Mouse (Mus musculus) layer of hippocampus, postnatal 25 days (tissue): ENCODE data around the gene Allc. TPM values are rescaled to one million over a fixed set of nuclear protein-coding genes. Genes with fewer than 3 reads are reported as not detected.

Source experiments
- DNase-seq, 2 experiments: peaks; one replicate each; pipeline ENCODE4 v3.0.0; 2022; ENCODE audit warnings: mixed read lengths in 2 of 2, low spot score in 1 of 2; ENCODE audit errors: extremely low spot score in 1 of 2
- total RNA-seq, 2 experiments: library from RNA; stranded (reverse); gene quantifications; 2 replicates each; pipeline ENCODE4 v1.2.3; 2021

Gene Allc
- total RNA-seq: under 1 TPM; 0.44 to 0.45 TPM

- DNase-seq: no peak
These were observed at the start of gene Allc for GRCm38 (mm10) chr12:28582423-28582822. Allc (minus strand) TSS chr12:28582523.

GRCm38 (mm10) chr12:28628436-28628835 lies 46.1 kb upstream of the Allc start:
- no peak for DNase-seq

- DNase-seq: no peak
These were observed 44.8 kb upstream of the Allc start for GRCm38 (mm10) chr12:28627092-28627491.

- DNase-seq: no peak
These were observed 43.1 kb upstream of the Allc start for GRCm38 (mm10) chr12:28625407-28625806.

GRCm38 (mm10) chr12:28624251-28624650 lies 41.9 kb upstream of the Allc start:
- DNase-seq: no peak

GRCm38 (mm10) chr12:28623195-28623594 lies 40.9 kb upstream of the Allc start, which contains the start of gene Colec11:
Colec11 (minus strand) TSS chr12:28623377.
- DNase-seq: no peak

GRCm38 (mm10) chr12:28622641-28623040 lies 40.3 kb upstream of the Allc start:
- DNase-seq: no peak

- no peak for DNase-seq
These were observed 39.8 kb upstream of the Allc start for GRCm38 (mm10) chr12:28622167-28622532.

- DNase-seq: no peak
These were observed 39.3 kb upstream of the Allc start for GRCm38 (mm10) chr12:28621451-28622166.

- no peak for DNase-seq
These were observed 35.0 kb upstream of the Allc start for GRCm38 (mm10) chr12:28617297-28617696.

- DNase-seq: no peak
These were observed 32.1 kb upstream of the Allc start for GRCm38 (mm10) chr12:28614401-28614800.

GRCm38 (mm10) chr12:28612391-28612790 lies 30.1 kb upstream of the Allc start:
- DNase-seq: no peak

- peak; percentile 38 to 51 for DNase-seq
These were observed 25.4 kb upstream of the Allc start for GRCm38 (mm10) chr12:28607546-28608305.

GRCm38 (mm10) chr12:28603494-28603893 lies 21.2 kb upstream of the Allc start:
- no peak for DNase-seq

- DNase-seq: no peak
These were observed 19.9 kb upstream of the Allc start for GRCm38 (mm10) chr12:28602259-28602658.

- DNase-seq: no peak
These were observed 16.2 kb upstream of the Allc start for GRCm38 (mm10) chr12:28598526-28598991.

GRCm38 (mm10) chr12:28598110-28598509 lies 15.8 kb upstream of the Allc start:
- DNase-seq: no peak

- DNase-seq: no peak
These were observed 15.4 kb upstream of the Allc start for GRCm38 (mm10) chr12:28597699-28598098.

- DNase-seq: no peak
These were observed 14.5 kb upstream of the Allc start for GRCm38 (mm10) chr12:28596851-28597250.

- no peak for DNase-seq
These were observed 8.1 kb upstream of the Allc start for GRCm38 (mm10) chr12:28590428-28590827.

GRCm38 (mm10) chr12:28589090-28589868 lies 7.0 kb upstream of the Allc start:
- peak; percentile 75 to 84 for DNase-seq
